Mouse (Mus musculus) monocyte, adult 2 months (primary cell): ENCODE data around the gene Prtn3.

Experiments used
- DNase-seq, 2 experiments: peaks; one replicate each; pipeline ENCODE4 v3.0.0; 2022; ENCODE audit warnings: low spot score in 2 of 2, low read depth in 1 of 2

Gene Prtn3

DNA sequence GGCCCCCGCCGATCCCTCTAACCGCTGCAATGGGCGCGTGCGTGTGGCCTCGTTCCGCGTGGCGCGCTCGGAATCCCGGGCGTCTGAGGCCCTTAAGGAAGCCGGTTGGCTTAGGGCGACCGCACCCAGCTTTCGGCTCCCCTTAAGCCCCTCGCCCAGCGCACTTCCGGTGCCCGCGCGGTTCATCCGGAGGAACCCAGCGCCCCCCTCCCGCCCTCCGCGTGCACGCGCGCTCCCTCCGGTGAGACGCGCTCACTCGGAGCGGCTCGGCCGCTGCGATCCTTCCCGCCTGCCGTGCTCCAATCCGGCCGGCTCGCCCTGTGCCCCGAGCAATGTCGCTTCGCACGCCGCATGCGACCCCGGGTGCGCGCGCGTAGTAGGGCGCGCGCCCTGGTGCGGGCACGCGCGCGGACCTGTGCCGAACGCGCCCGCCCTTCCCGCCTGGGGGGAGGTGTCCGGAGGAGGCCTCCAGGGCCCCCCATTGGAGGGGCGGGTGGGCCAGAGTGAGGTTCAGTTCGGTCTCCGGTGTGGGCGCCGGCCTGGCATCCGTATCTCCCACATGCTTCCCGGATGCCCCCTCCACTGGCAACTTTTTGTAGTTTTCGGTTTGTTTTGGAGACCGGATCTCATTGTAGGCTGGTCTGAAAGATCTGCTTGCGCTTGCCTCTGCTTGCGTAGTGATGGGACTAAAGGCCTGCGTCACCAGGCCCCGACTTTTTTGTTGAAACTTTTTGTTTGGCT is 19.3 kb upstream of the Prtn3 start:
- DNase-seq, result no peak

DNA sequence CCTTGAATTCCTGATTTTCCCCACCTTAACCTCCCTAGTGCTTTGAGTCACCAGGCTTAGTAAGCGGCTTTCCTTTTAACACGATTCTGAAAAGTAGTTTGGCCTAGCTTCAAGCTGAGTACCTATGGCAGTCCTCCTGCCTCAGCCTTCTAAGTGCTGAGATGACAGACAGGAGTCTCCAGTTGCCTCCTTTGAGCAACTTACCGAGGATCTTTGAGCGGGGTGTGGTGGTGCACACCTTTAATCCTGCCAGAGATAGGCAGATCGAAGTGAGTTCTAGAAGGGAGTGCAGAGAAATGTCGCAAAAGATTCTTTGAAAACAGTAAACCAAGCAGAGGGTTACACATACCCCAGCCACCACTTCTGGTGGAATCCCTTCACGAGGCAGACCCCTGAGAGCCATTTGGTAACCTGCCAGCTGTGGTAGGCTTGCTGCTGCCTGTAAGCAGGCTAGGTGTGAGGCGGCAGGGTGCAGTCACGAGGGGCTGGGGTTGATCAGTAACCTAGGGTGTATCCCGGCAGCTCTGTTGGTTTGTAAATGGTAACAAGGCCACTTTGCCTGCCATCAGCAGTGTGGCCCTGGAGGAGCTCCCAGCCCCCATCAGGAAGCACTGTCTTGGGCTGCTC is 18.6 kb upstream of the Prtn3 start:
- DNase-seq, result no peak

DNA sequence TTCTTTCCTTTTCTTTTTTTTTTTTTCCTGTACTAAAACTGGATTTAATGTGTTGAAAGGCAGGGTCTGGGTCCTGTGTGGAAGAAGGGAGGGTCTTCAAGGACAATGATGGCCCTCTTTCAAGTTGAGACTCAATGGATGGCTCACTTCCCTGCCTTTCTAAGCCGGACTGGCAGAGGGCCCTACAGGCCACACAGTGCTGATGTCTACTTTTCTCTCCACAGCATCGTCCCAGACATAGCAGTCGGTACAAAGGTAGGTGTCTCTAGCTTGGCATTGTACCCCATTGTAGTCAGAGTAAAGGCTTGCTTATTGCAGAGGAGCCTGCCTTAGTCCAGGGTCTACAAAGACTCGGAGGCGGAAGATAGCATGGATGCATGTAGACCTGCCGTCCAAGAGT is 18.0 kb upstream of the Prtn3 start:
- DNase-seq, result no peak

DNA sequence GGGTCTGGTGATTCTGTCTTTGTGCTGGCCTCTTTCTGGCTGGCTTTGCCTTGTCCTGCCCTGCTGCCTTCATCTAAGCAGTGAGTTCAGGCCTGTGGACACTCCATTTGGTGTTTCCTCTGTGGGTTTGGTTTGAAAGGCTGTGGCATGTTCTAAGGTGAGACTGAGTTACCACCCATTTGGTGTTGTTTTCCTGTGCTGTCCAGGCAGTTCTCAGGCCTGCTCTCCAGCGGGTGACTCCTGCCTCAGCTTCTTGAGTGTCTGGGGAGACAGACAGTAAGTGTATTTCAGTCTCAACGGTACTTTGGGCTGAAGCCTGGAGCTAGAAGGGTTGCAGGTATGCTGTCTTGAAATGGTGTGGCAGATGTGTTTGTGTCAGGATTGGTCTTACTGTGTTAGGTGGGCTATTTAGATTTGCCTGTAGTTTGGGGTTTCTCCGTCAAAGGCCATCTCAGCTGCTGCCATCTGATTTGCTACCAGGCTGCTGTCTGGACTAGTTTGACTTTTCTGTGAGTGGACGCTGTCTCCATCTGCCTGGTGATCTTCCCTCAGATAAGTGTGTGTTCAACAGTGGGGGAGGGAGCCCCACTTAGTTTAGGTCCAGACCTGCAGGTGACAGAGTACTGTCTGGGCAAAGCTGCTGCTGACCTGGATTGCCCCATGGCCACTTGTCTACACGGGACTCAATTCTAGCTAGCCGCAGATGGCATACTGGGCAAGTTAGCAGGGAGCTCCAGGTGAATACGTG is 17.4 kb upstream of the Prtn3 start:
- no peak for DNase-seq

DNA sequence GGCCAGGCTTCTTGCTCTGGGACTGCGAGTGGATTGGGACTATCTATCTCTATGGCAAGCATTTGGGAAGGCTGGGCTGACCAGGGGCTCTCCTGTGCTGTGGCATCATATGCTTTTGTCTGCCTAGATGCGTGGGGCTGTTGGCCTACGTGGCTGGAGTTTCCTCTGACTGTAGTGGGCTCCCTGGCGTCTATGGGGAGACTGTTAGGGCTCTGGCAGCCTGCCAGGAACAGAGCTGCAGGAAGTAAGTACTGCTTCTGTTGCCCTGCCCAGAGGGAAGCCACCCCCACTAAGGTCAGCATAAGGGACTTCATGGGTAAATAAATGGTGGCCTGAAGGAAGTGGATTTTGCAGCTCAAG is 16.8 kb upstream of the Prtn3 start:
- DNase-seq, result peak in 1 of 2 experiments; percentile 47

DNA sequence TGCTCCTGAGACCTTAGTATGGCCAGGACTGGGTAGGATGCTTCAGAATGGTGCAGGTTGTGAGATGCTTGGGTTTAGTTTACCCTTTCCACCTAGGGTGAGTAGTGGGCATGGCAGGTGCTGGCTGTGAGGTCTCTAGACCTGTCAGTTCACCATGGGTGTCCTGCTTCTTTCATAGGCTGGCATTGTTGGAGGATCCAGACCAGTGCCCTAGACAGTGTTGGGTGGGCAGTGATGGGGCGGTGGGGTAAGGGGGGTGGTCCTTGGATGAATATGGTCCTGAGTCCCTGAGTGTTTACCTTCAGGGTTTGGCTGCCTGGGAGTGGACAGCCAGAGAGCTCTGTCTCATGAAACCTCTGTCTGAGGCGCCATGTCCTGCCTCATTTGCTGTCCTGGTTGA is 16.4 kb upstream of the Prtn3 start:
- DNase-seq, result no peak

DNA sequence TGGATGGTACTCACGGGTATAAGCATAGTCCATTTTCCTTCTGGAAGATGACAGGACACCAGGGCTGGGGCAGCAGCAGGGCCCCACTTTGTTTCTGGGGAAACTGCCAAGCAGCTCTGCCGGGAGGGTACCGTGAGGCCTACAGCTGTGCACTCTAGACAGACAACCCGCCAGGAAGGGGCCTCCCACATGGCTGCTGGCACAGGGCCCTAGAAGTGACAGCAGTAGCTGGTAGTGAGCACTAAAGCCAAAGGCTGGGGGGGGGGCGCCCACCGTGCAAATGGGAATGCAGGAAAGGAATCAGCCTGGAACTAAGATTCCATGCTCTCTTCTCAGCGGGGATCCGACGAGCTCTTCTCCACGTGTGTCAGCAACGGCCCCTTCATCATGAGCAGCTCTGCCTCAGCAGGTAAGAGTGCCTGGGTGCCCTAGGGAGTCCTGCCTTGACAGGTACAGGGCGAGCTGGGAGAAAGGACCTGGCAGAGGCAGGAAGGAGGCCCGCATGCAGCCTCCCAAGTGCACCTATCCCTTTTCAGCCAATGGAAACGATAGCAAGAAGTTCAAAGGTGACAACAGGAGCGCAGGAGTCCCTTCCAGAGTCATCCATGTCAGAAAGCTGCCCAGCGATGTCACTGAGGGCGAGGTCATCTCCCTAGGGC is 15.7 kb upstream of the Prtn3 start:
- no peak for DNase-seq

DNA sequence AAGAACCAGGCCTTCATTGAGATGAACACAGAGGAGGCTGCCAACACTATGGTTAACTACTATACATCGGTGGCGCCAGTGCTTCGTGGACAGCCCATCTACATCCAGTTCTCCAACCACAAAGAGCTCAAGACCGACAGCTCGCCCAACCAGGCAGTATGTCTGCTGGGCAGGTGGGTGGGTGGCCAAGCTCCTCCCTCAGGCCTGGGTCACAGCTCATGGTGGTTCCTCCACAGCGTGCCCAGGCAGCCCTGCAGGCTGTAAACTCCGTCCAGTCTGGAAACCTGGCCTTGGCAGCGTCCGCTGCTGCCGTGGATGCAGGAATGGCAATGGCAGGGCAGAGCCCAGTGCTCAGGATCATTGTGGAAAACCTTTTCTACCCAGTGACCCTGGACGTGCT is 15.2 kb upstream of the Prtn3 start:
- no peak for DNase-seq

DNA sequence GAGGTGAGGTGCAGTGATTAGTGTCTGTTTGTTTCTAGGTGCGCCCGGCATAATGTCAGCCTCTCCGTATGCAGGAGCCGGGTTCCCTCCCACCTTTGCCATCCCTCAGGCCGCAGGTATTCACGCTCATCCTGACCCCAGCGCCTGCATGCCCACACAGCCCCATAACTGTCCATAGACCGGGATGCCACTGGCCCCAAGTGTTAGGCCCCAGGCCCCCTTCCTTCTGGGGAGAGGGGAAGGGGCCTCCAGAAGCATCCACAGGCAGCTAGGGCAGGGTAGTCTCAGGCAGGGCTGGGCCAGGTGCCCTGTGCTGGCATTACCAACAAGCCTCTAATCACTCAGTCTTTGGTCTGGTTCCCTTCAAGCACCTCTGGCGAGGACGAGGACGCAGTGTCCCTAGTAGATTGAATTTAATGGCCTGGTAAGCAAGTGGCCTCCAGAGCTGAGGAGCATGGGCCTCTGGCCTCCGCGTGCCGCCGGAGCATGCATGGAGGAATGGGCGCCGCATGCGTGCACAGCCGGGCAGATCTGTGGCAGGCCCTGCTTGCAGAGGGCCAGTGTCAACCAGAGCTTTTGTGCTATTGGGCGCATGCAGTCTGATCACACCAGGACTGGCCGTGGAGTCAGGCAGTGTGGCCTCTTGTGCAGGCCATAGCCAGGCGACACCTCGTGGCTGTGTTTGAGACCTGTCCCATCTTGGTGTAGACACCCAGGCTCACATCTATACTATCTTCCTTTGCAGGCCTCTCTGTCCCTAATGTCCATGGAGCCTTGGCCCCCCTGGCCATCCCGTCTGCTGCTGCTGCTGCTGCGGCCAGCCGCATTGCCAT is 14.0 kb upstream of the Prtn3 start:
- no peak for DNase-seq

DNA sequence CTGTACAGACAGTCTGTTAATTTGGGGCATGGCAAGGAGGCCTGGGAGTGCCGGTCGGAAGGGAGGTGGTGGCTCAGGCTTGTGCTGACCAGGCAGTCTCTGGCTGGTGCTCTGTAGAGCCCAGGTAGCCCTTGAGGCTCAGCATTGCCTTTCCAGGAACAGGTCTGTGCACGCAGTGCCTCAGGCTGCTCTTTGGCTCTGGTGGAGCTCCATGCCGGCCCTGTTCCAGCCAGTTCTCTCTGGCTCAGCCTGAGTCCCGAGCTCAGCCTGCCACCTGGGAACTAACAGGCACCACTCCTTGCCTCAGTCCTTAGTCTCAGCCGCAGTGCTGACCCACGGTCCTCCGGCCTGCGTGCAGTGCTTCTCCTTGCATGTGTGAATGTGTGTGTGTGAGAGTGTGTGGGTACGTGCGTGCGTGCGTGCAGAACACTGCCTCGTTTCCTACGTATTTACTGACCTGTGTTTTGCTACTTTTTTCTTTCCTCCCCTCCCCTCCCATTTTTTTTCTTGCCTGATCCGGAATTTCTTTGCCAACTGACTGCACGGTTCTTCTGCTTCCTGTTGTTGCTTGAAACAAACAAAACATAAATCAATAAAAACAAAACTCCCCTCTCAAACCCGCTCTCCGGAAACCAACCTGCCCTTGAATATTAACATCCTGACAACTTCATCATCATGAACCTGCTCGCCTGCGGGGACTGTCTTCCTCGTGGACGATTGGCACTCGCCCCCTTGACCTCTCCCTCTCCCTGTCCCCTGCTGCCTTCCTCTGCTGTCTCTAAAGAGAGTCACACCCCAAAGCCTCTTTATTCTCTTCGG is 12.8 kb upstream of the Prtn3 start:
- no peak for DNase-seq

DNA sequence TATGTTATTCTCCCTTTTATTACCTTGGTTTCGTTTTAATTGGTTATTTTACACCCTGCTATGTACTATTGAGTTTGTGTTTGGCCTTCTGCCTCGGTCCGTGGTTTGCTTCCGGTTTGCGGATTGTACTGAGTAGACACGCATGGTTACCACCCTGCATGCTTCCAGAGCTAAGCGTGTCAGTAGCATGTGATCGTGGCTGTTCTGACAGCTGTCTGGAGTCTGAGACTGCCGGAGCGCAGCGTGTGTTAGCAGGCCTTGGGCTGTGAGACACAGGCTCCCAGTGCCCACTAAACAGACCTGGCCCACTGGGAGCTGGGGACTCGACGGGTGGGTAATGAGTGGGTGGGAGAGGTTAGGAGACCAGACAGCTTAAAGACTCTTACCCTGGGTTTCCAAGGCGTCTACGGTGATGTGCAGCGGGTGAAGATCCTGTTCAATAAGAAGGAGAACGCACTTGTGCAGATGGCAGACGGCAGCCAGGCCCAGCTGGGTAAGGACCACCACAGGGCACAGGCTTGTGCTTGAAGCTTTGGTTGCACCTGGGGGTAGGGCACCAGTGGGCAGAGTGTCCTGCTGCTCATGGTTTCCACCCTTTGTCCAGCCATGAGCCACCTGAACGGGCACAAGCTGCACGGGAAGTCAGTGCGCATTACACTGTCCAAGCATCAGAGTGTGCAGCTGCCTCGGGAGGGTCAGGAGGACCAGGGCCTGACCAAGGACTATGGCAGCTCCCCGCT is 12.1 kb upstream of the Prtn3 start:
- DNase-seq, result no peak

DNA sequence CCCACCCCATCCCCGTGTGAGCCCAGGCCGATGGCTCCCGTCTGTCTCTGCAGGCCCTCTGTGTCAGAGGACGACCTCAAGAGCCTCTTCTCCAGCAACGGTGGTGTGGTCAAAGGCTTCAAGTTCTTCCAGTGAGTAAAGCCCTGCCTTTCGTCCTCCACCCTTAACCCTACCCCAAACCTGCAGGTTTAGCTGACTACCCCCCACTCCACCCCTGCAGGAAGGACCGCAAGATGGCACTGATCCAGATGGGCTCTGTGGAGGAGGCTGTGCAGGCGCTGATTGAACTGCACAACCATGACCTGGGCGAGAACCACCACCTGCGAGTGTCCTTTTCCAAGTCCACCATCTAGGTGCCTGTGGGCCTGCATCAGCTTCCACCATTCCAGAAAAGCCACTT is 11.4 kb upstream of the Prtn3 start:
- DNase-seq, result no peak

DNA sequence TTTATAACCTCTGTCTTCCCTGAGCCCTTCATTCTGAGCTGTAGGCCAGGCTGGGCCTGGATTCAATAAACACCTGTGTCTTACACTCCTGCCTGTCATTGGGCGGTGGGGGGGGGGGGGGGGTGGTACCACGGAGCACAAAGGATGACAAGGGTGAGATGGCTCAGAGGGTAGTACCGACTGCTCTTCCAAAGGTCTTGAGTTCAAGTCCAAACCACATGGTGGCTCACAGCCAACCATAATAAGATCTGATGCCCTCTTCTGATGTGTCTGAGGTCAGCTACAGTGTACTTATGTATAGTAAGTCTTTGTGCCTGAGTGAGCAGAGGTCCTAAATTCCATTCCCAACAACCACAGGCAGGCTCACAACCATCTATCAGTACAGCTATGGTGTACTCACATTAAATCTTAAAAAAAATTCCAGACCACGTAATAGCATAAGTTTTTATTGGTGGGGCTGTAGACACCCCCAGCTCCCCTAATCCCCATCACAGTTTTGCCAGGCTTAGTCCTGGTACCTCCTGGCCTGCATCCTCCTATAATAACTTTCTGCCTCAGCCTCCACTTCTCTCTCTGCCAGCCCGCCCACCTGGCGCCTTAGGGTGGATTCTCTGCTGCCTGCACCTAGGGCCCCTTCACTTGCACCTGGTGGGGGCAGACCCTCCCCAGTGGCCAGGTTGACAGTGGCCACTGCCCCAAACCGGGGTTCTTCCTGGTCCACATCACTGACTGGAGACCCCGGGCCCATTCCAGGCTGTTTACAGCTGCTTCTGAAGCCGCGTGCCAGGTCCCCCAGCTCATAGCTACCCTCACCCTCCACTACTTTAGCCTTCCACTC is 9.7 kb upstream of the Prtn3 start:
- DNase-seq, result no peak

DNA sequence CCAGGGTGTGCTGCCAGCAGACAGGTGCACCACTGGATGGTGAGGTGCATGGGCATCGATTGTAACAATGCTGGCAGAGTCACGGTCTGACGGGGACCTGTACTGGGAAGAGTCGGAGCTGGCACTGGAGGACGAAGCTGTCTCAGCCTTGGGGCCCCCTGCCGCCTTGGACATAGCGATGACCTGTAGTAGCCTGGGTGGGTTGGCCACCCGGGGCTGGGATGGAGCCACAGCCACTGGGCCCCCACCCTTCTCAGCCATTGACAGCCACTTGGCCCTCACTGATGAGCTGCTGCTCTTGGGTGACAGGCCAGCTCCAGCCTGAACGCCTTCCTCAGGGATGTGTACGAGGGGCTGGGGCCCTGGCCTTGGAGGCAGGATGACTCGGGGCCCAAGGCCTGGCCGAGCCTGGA is 9.1 kb upstream of the Prtn3 start:
- no peak for DNase-seq

DNA sequence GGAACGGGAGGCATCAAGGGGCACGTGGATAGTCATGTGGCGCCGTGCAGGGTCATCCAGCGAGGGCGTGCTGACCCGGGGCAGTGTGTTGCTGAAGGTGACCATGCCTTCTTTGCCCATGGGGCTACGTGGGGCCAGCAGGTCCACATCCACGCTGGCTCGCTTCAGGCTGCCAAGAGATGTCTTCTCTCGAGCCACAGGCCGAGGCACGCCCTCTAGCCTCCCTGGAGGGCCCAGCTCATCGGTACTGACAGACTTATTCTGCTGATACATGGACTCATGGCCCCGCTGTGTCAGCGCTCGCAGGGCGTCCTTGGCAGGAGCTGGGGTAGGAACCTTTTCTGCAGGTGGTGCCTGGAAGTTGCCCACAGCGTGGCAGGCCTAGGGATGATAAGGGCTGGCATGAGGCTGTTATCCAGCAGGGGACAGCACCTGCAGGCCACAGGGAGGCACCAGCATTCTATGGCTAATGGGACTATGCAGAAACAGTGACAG is 8.4 kb upstream of the Prtn3 start:
- no peak for DNase-seq

DNA sequence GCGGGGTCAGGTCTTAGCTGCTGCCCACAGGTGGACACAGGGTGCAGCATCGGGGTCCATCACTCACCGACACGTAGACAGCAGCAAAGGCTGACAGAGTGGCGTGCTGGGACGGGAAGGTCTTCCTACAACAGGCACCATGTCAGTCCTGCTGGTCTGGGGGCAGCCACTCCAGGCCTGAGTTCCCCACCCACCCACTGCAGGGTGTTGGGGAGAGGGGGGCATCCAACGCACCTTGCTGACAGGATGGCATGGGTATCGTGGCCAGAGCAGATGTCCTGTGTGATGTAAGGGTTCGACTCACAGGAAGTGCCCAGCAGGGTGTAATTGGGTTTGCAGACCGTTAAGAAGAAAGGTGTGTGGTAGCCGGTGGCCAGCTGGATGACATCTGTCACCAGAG is 7.7 kb upstream of the Prtn3 start:
- DNase-seq, result no peak

DNA sequence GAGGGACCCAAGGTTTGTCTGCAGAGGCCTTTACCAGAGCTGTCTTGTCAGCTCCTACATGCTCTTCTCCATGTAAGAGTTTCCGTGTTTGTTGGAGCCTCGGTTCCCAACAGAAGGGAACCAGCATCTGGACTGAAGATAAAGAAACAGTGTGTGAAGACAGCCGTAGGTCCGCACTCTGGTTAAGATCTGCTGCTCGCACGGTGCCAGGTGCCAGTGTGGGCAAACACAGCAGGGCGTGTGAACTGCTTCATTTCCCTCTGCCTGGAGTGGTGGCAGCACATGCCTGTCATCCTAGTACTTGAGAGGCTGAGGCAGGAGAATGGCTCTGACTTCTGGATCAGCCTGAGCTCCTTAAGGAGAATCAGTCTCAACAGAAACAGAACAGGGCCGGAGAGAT is 2.4 kb upstream of the Prtn3 start:
- DNase-seq, result no peak

DNA sequence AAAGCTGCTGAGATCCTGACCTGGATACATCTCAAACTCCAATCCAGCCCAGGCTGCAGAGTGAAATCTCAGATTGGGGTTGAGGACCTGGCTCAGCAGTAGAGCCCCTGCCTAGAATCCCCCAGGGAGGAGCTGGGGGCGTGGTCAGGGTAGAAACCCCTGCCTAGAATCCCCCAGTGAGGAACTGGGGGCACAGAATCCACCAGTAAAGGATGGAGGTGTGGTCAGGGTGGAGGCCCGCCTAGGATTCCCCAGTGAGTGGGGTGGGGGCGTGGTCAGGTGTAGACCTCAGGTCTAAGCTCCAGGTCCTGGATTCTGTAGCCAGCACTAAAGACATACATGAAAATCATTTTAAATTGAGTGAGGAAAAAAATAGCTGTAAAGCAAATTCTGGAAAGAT is 1.4 kb upstream of the Prtn3 start:
- DNase-seq, result no peak
